9 mouse cellular contexts compared by ENCODE assay signal in the genomic region with DNA sequence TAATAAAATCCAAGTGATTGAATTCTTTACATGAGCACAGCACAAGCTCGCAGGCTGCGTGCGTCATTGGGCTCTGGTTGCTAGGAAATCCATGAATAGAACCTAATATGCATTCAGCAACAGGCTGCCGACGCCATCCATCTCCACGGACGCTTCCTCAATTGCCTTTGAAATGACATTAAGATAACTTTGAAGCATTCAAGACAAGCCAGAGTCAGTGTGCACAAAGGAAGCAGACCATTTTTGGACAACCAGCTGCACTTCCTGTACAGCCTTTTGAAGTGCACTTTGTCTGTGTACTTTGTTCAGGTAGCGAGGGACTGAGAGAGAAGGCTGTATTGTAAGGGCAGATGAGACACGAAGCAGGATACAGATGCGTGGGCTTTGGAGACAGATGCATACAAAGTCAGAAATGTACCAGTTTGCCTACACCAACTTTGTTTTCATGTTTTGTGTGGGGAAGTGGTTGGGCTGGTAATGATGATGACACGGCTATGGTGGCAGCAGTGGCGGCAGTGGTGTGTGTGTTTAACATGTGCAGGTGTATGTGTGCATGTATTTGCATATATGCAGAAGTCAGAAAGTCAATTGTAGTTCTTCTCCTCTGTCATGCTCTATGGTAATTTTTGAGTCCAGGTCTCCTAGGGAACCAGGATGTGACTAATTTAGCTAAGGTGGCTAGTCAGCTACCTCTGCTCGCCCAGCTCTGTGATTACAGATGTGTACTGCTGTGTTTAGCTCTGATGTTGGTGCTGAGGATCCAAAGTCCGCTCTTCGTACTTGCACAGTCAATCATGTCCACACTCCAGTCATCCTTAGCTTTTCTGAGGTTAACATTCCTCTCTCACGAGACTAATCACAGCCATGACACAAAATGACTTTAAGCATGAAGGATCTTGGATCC.
DNase-seq lines count a peak whose midpoint lies in the region; ATAC-seq lines count a peak whose summit lies in the region.
"Had no signal": no experiment of that assay in that cellular context is flagged by ENCODE, and none has a peak within 500 bp of the region (broad histone marks: within the 10 kb centered on the region; RNA-seq: fewer than 3 reads in every experiment).

No protein-coding gene starts in this region.

- WGBS in heart, embryonic 13.5 days, result 42% methylated on average over 16 of the region's 16 CpGs

- ATAC-seq in heart, embryonic 13.5 days (ENCODE audit: extremely low read depth, insufficient number of reproducible peaks, low FRiP score, low TSS enrichment), result no peak
- ATAC-seq in frontal cortex, adult (ENCODE audit: low TSS enrichment), result peak; percentile 71

- peak overlapping the region; percentile 56 for H3K4me2 ChIP-seq in heart, embryonic 13.5 days

- DNase-seq in heart, postnatal 10 days, result no peak
- DNase-seq in left cerebral cortex, adult 18-20 months (ENCODE audit: low spot score in 2 of 2), result peak; percentile 20 to 41
- peak; percentile 86 to 92 for DNase-seq in right cerebral cortex, postnatal 10 days (ENCODE audit: low spot score in 2 of 2)
- DNase-seq in ovary, adult 18-20 months (ENCODE audit: low spot score), result no peak
- no peak for DNase-seq in c-Kit-positive CD71-positive TER-119-positive erythroid progenitor cells, embryonic 14.5 days (ENCODE audit: low spot score)
- DNase-seq in gastrocnemius, postnatal 10 days, result no peak

- no peaks in the 10 kb centered on the region for H3K36me3 ChIP-seq in heart, embryonic 13.5 days
- H3K36me3 ChIP-seq: G1E had no signal

- intact Hi-C loops in heart, postnatal 10 days (cut with DNase I), result no loop called here

- H3K4me3 ChIP-seq in heart, embryonic 13.5 days, result 0 out of 2 replicates have a peak overlapping the region, but pooled peaks have one; percentile 8

- H3K4me1 ChIP-seq in heart, embryonic 13.5 days, result peaks cover 11% of the 10 kb centered on the region

- H3K27ac ChIP-seq in heart, embryonic 13.5 days (replicated peaks), result no peak overlapping the region

- no peaks in the 10 kb centered on the region for H3K27me3 ChIP-seq in heart, embryonic 13.5 days (replicated peaks)

- H3K9ac ChIP-seq in heart, embryonic 13.5 days, result no peak overlapping the region

- H3K9me3 ChIP-seq in heart, embryonic 13.5 days, result no peaks in the 10 kb centered on the region
- H3K9me3 ChIP-seq: G1E had no signal

Comparison
In these comparisons a context has a peak if more than half of its experiments do, and no peak if none do; other contexts are left out.
1. DNase-seq: peak in left cerebral cortex, adult 18-20 months (2 of 2) and right cerebral cortex, postnatal 10 days (2 of 2); none in heart, postnatal 10 days (0 of 2), ovary, adult 18-20 months (single experiment), c-Kit-positive CD71-positive TER-119-positive erythroid progenitor cells, embryonic 14.5 days (single experiment) and gastrocnemius, postnatal 10 days (single experiment).